Mouse (Mus musculus) kidney, embryonic 14.5 days (tissue): Measurements from ENCODE around the gene Gbp5. TPM values are rescaled to one million over a fixed set of nuclear protein-coding genes. Genes with fewer than 3 reads are reported as not detected.
A peak's percentile ranks its signal among the peaks of the same experiment; 100 is the strongest.

Experiments used
- ATAC-seq: fragments of 200-750 bp; cut with Nextera tagmentation; 2 replicates; pipeline ENCODE4 v1.8.0; 2017; ENCODE audit warnings: moderate number of reproducible peaks, mild to moderate bottlenecking, moderate TSS enrichment, moderate library complexity; ENCODE audit not compliant: low FRiP score, low TSS enrichment
- H3K27ac ChIP-seq: fragments of 300-500 bp; sonication (generic); 2 replicates; pipeline ENCODE4 v1.5.1; 2014; ENCODE audit warnings: low read depth, mild to moderate bottlenecking, low read length, moderate library complexity, mixed read lengths
- H3K27me3 ChIP-seq: fragments of 300-500 bp; sonication (generic); 2 replicates; pipeline ENCODE4 v1.6.1; 2014; ENCODE audit warnings: mild to moderate bottlenecking, low read length; ENCODE audit not compliant: control insufficient read depth, insufficient read depth
- H3K36me3 ChIP-seq: fragments of 300-500 bp; sonication (generic); 2 replicates; pipeline ENCODE4 v1.6.1; 2014; ENCODE audit warnings: low read length, mixed read lengths; ENCODE audit not compliant: control insufficient read depth, insufficient read depth
- H3K4me1 ChIP-seq: fragments of 300-500 bp; sonication (generic); 2 replicates; pipeline ENCODE4 v1.6.1; 2014; ENCODE audit warnings: low read length, mixed read lengths; ENCODE audit not compliant: control insufficient read depth, insufficient read depth
- H3K4me2 ChIP-seq: fragments of 300-500 bp; sonication (generic); replicated peaks from 2 replicates; pipeline ENCODE4 v1.6.1; 2014; ENCODE audit warnings: low read depth, mild to moderate bottlenecking, low read length
- H3K4me3 ChIP-seq: fragments of 300-500 bp; sonication (generic); 2 replicates; pipeline ENCODE4 v1.5.1; 2014; ENCODE audit warnings: mild to moderate bottlenecking, low read length
- H3K9ac ChIP-seq: fragments of 300-500 bp; sonication (generic); 2 replicates; pipeline ENCODE4 v1.6.1; 2014; ENCODE audit warnings: low read depth, mild to moderate bottlenecking, low read length, moderate library complexity
- H3K9me3 ChIP-seq: fragments of 300-500 bp; sonication (generic); 2 replicates; pipeline ENCODE4 v1.6.1; 2016; ENCODE audit warnings: low read length; ENCODE audit not compliant: control insufficient read depth
- WGBS: fragments of 180-500 bp; shearing (Covaris S2); extraction: QIAGEN DNeasy Blood & Tissue Kit; methylation state at CpG from one replicate; pipeline ENCODE4 v1.1.7; 2014; 5-methylcytosine and 5-hydroxymethylcytosine counted together
- polyA plus RNA-seq: library from polyadenylated mRNA; unstranded; fragments of >200 nt; fragmentation: Nextera tagmentation; extraction: Ambion mirVana; gene quantifications from 2 replicates; pipeline ENCODE4 v1.2.1, GENCODE M21; 2014

Gbp5 gene
- not detected in 2 replicates for polyA plus RNA-seq

- peak; percentile 62; the same call in 1 of the 2 replicates for ATAC-seq
- Histone ChIP-seq H3K9me3 (no peaks in the 10 kb centered on the region), H3K4me2 (no peak within 1 kb of the TSS), H3K27me3 (no peaks in the 10 kb centered on the region), H3K4me1 (no peaks in the 10 kb centered on the region), H3K36me3 (no peaks in the 10 kb centered on the region), H3K27ac (no peak within 1 kb of the TSS), H3K4me3 (no peak within 1 kb of the TSS), H3K9ac (no peak within 1 kb of the TSS)
- 72% methylated on average over 6 of the region's 6 CpGs for WGBS
These were observed at the start of gene Gbp5 for GRCm38 (mm10) chr3:142493536-142494061. Gene Gbp5 (plus strand): TSS chr3:142493978.

GRCm38 (mm10) chr3:142454198-142454597 is 39.6 kb upstream of the Gbp5 start:
- Histone ChIP-seq H3K9me3 (no peaks in the 10 kb centered on the region), H3K27ac (no peak overlapping the region), H3K4me3 (no peak overlapping the region), H3K9ac (no peak overlapping the region), H3K27me3 (no peaks in the 10 kb centered on the region), H3K4me1 (0 out of 2 replicates have a peak, but pooled peaks cover 3% of the 10 kb centered on the region), H3K36me3 (no peaks in the 10 kb centered on the region), H3K4me2 (no peak overlapping the region)
- no peak for ATAC-seq
- WGBS, result 82% methylated on average over 7 of the region's 7 CpGs

DNA sequence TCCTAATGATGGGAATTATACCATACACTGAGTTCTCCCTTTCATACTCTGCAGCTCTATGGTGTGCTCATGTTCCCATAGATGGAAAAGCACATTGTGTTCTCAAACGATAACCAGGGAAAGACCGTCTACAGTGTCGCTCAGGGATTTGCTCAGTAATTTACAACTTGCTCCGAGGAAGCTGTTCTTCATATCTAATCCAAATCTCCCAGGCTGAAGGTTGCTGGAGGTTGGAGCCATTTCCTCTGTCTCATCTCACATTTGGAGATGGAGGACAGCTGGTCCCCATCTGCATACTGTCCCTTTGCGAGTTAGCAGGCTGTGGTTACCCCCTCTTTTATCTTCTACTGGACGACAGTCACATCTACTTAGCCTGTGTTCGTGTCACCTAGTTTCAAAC is 34.5 kb upstream of the Gbp5 start:
- Histone ChIP-seq H3K9ac (no peak overlapping the region), H3K9me3 (no peaks in the 10 kb centered on the region), H3K27ac (no peak overlapping the region), H3K4me2 (no peak overlapping the region), H3K4me1 (no peaks in the 10 kb centered on the region), H3K36me3 (no peaks in the 10 kb centered on the region), H3K4me3 (no peak overlapping the region), H3K27me3 (no peaks in the 10 kb centered on the region)
- WGBS, result 42% methylated on average over 7 of the region's 7 CpGs
- no peak for ATAC-seq

- WGBS, result 87% methylated on average over 25 of the region's 25 CpGs
- Histone ChIP-seq H3K4me2 (no peak overlapping the region), H3K27me3 (no peaks in the 10 kb centered on the region), H3K9ac (no peak overlapping the region), H3K4me3 (no peak overlapping the region), H3K4me1 (no peaks in the 10 kb centered on the region), H3K36me3 (no peaks in the 10 kb centered on the region), H3K27ac (no peak overlapping the region), H3K9me3 (no peaks in the 10 kb centered on the region)
- ATAC-seq, result no peak
These were observed 30.7 kb upstream of the Gbp5 start for GRCm38 (mm10) chr3:142462764-142463751.

GRCm38 (mm10) chr3:142474349-142474983 is 19.3 kb upstream of the Gbp5 start:
- Histone ChIP-seq H3K36me3 (no peaks in the 10 kb centered on the region), H3K4me1 (no peaks in the 10 kb centered on the region), H3K27me3 (no peaks in the 10 kb centered on the region), H3K9me3 (no peaks in the 10 kb centered on the region), H3K27ac (no peak overlapping the region), H3K4me3 (no peak overlapping the region), H3K9ac (no peak overlapping the region), H3K4me2 (peak overlapping the region; percentile 15)
- ATAC-seq, result peak; percentile 64
- 29% methylated on average over 11 of the region's 11 CpGs for WGBS

- Histone ChIP-seq H3K4me3 (no peak overlapping the region), H3K4me2 (no peak overlapping the region), H3K9ac (no peak overlapping the region), H3K4me1 (no peaks in the 10 kb centered on the region), H3K27ac (no peak overlapping the region), H3K9me3 (no peaks in the 10 kb centered on the region), H3K36me3 (no peaks in the 10 kb centered on the region), H3K27me3 (no peaks in the 10 kb centered on the region)
- 19% methylated on average over 4 of the region's 4 CpGs for WGBS
- no peak for ATAC-seq
These were observed 17.9 kb upstream of the Gbp5 start for GRCm38 (mm10) chr3:142475913-142476312.

DNA sequence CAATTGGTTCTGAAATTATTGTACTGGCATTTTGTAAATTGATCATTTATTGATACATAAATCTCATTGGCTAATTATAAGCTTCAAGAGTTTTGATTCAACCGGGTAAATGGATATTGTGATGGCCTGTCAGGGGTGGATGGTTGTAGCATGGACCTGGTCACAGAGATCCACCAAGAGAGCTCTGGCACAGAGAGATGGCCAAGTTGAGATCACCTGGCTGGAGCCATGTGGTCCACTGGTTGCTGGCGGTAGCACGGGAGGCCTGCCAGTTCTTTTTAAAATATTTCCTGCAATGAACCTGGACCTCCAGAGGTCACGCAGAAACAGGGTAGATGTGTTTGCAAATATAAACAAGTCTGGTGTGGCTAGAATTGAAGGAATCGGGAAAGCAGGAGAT is 15.9 kb upstream of the Gbp5 start:
- no peaks in the 10 kb centered on the region for H3K4me1 ChIP-seq
- no peak for ATAC-seq

GRCm38 (mm10) chr3:142478360-142478759 is 15.4 kb upstream of the Gbp5 start:
- no peaks in the 10 kb centered on the region for H3K4me1 ChIP-seq
- ATAC-seq, result no peak
- WGBS, result 100% methylated on average over 1 of the region's 1 CpGs

More for the DNA sequence above, 15.9 kb upstream of the Gbp5 start:
- Histone ChIP-seq H3K4me2 (no peak overlapping the region), H3K27ac (no peak overlapping the region), H3K9me3 (no peaks in the 10 kb centered on the region), H3K4me3 (no peak overlapping the region), H3K36me3 (no peaks in the 10 kb centered on the region), H3K27me3 (no peaks in the 10 kb centered on the region), H3K9ac (no peak overlapping the region)
- WGBS, result 74% methylated on average over 5 of the region's 5 CpGs

More at GRCm38 (mm10) chr3:142478360-142478759, 15.4 kb upstream of the Gbp5 start:
- Histone ChIP-seq H3K4me2 (no peak overlapping the region), H3K27me3 (no peaks in the 10 kb centered on the region), H3K9me3 (no peaks in the 10 kb centered on the region), H3K27ac (no peak overlapping the region), H3K36me3 (no peaks in the 10 kb centered on the region), H3K9ac (no peak overlapping the region), H3K4me3 (no peak overlapping the region)
